Mouse (Mus musculus) MN1 (cell line): ENCODE results near the gene Serpinb9e.
"Not testable (repeated sequence)": the region's sequence is repeated elsewhere in the genome, so short reads cannot be mapped to it uniquely, and the experiment has no call there.

Experiments
- DNase-seq: peaks from one replicate; pipeline ENCODE4 v3.0.0-alpha.2; 2016; ENCODE audit warnings: low spot score

The Serpinb9e gene

GRCm38 (mm10) chr13:33249312-33249711, at the start of gene Serpinb9e:
TSS of gene Serpinb9e (plus strand) at chr13:33249612.
- not testable (repeated sequence) for DNase-seq

DNA sequence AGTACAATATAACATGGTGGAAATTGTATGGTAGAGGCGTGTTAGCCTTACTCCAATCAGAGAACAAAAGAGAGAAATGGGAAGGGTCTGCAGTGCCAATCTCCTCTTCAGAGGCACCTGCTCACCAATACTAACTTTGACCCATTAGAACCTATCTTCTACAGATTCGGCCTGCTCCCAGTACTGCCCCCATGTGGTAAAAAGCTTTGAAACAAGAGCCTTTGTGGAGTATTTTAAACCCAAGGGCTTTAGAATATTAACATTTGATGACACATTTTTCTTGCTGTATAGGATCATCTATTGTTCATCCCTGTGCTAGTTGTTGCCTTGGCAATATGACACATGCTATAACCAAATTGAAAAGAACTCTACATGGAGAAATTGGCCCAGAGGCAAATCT, 49.7 kb upstream of the Serpinb9e start:
- DNase-seq: no peak

DNA sequence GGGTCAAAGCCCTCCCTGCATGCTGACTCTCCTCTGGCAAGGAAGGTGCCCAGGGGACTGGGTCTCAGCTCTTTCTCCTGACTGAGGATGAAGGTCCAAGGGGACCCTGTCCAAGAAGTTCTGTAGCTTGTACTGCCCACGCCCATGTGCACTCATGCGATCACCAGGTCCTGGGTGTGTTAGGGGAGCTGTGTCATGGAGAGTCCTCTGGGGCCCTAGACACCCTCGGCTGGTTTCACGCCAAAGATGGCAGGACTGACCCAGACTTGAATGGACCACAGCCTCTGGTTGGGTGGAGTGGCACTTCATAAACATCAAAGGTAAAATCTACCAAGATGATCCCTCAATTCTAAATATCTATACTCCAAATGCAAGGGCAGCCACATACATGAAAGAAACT, 59.2 kb downstream of the Serpinb9e start:
- DNase-seq: not testable (repeated sequence)
